Mouse (Mus musculus): ENCODE results near the gene Cd300lb.

Cd300lb gene

DNA sequence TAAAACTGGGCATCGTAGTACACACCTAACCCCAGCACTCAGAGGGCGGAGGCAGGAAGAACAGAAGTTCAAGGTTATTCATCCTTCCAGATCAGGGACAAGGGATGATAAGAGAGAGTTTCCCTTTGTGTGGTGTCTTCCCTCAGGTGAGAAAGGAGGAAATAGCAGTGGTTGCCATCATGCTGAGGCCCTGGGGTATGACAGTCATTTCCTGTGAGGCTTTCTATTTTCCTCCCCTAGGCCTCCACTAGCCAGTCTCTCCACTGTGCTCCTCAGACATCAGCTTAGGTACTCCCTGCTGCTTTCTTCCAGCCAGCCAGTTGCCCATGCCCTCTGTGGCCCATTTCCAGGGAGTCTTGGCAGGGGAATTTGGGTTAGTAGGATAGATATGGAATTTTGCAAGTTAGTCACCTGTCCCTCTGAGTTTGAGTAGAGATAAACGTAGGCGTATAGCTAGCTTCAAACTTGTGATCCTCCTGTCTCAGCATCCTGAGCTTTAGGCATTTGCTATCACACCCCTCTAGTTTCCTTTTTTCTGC is 50.9 kb downstream of the Cd300lb start:
- no peak for DNase-seq (ENCODE audit: low spot score in 2 of 2)

DNA sequence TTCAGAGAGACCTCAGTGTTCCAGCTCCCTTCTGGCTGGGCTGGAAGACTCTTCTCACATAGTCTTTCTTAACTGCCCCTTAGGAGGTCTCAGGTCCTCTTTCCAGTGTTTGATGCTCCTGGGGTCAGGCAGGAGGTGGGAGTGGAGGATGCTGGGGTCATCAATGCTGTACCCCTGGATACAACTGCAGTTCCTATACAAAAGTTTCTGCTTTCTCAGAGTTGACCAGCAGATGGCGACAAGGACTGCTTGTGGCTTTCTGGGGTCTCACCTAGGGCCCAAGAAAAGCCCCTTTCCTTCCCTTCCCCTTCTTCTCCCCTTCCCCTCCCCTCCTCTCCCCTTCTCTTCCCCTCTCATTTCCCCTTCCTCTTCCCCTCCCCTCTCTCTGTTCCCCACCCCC is 53.6 kb downstream of the Cd300lb start:
- DNase-seq (ENCODE audit: low spot score in 2 of 2): peak in 1 of 2 experiments; percentile 67

DNA sequence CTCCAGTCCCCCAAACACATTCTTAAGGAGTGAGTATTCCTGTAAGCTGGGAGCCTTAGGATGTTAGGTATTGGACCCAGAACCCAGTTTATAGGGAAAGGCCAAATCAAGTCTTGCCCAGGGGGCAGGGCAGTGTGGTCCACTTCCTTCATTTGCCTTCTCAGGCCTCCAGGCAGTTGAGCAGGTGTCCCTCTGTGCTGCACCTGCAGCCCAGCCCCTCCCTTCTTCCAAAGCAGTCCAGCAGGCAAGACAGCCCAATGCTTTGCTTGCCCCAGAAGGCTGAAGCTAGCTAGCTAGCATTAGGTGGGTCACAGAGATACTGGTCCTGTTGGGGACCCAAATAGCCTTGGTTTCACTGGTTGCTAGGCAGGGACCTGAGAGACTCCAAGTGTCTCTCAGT is 54.0 kb downstream of the Cd300lb start:
- no peak for DNase-seq (ENCODE audit: low spot score in 2 of 2)

DNA sequence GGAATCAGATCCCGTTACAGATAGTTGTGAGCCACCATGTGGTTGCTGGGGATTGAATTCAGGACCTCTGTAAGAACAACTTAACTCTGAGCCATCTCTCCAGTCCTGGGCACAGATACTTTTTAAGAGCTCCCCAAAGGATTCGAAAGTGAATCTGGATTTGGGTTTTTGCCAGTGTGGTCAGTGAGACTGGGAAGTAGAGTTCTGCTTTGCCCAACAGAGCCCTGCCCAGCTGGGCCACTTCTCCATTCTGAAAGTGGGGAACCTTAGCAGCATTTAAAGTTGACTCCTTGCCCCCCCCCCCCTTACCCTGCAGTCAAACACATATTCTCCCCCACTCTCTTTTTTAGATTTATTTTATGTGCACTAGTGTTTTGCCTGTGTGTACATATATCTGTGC is 54.5 kb downstream of the Cd300lb start:
- no peak for DNase-seq (ENCODE audit: low spot score in 2 of 2)

DNA sequence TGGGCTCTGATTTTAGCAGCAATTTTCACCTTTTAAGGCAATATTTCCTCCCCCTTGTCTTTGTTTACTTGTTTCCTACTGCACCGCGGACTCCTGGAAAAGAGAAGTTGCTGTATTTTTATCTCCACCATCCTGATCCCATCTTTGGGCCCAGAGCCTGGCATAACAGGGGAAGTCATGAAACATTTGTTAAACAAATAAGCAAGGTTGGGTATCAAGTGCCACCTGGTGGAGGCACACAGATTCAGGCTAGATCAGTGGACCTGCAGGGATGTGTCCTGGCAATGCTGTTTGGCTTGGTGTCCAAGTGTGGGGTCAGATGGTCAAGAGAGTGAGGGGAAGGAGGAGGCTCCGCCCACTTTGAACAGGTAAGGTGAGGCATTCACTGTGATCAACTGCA is 57.0 kb downstream of the Cd300lb start:
- peak; percentile 43 to 63 for DNase-seq (ENCODE audit: low spot score in 2 of 2)

DNA sequence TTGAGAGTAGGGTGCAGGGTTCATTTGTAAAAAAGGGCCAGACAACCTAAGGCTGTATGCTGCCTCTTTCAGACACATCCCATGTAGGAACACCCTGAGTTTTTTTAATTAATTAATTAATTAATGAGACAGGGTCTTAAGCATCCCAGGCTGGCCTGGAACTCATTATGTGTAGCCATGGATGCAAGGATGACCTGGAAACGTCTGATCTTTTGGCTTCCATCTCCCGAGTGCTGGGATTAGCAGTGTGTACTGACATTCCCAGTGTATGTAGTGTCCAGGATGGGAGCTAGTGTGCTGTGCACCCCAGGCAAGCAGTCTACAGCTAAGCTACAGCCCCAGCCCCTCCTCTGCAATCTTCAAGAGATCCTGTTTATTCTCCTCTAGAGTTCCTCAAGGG is 57.6 kb downstream of the Cd300lb start:
- no peak for DNase-seq (ENCODE audit: low spot score in 2 of 2)

DNA sequence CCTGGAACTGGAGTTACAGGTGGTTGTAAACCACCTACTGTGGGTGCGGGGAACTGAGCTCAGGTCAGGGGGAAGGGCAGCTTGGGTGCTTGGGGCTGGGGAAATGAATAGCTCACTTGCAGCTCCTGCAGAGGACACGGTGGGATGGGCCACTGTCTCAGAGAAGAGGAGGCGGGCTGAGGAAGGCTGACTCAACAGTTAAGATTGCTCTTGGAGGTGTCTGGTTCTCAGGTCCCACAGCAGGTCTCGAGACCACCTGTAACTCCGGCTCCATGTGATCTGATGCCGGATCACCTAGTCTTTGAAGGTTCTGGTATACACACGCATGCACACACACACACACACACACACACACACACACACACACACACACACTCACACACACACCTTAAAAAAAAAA is 58.0 kb downstream of the Cd300lb start:
- no peak for DNase-seq (ENCODE audit: low spot score in 2 of 2)

DNA sequence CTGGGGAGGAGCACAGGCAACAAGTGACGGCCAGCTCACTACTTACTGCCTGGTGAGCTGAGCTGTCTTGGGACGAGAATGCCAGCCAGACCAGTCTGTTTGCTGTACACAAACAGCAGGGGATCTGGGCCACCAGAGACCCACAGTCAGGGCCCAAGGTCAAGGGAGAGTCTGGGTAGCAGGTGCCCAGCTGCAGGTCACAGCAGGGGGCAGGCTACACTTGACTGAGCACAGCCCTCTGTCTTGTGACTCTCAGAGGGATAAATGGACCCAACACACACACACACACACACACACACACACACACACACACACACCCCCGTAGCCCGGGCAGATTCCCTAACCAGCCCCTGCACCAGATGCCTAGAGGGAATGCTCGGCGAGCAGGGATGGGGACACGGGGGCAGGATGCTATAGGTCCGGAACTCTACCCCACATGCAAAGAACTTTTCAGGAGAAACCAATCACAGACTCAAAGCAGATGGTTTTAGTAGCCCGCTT is 58.8 kb downstream of the Cd300lb start:
- DNase-seq (ENCODE audit: low spot score in 2 of 2): no peak

DNA sequence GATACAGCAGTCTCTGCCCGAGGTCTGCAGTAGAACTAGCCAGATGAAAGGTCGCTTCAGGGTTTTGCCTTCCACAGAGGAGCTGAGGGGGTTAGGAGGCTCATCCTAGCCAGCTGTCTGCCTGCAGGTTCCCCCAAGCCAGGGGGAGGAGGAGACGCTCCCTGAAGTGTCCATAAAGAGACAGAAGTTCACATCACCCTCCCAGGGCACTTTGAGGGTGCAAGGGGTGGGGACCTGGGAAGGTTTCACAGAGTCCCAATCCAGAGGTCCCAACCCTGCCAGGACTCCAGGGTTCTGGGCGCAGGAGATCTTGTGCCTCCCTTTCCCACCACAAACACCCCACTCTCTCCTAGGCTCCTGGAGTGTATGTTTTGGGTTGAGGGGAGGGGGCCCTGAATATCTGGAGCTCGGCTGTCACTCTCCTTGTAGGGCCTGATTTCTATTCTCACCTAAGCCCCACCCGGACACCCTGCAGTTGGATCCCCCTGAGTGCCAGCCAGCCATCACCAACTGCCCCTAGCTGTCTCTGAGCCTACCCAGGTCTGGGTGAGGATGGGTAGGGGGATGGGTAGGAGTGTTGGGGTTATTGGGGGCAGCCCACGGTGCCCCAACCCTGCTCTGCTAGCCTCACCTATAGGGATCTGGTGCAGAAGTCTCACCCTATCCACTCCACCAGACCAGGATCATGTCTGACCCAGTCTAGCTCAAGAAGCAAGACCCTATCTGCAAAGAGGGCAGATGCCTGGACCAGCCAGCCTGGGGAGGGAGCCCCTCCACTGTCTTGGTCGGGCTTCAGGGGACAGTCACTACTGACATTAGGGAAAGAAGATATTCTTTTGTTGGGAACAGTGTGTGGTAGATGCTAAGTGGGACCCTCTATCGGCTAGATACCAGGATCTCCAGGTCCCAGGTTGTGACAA is 59.7 kb downstream of the Cd300lb start:
- DNase-seq (ENCODE audit: low spot score in 2 of 2): no peak

DNA sequence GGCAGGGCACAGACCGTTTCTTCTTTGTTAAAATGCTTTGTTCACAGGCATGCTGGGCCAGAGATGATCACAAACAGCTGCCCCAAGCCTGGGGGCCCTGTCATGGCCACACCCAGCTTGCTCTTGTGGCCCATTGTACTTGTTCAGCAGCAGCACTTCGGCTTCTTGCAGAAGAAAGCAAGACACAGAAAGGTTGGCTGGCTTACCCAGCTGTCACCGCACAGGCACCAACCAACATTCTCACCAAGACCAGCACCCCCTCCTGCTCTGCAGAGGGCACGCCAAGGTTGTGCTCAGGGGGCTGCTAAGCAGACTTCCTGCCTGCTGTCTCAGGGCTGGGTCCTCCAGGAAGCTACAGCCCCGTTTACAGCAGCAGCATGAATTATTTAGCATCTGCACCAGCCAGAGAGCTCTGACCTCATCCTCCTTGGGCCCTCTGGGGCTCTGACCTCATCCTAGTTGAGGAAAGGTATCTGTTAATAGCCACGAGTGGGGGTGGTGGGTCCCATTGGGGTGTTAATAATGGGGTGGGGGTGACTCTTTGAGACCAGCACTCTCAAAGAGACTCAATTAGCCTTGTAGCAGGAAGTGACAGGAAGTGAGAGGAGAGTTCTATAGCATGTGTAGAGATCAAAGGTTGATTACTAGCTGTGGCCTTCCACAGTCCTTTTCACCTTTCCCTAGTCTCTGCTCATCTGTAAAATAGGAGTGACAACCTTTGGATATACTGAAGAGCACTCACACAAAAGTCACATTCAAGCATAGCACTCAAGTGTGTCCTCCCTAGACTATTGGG is 61.0 kb downstream of the Cd300lb start:
- DNase-seq (ENCODE audit: low spot score in 2 of 2): no peak
